Mouse (Mus musculus): Measurements from ENCODE around the gene Myzap.
"Not testable (repeated sequence)": the region's sequence is repeated elsewhere in the genome, so short reads cannot be mapped to it uniquely, and the experiment has no call there.

The Myzap gene

GRCm38 (mm10) chr9:71483872-71484271 is 108.3 kb downstream of the Myzap start:
- DNase-seq (ENCODE audit: low read depth, low spot score): not testable (repeated sequence)

- DNase-seq (ENCODE audit: low read depth, low spot score): no peak
Observed at GRCm38 (mm10) chr9:71480305-71480704, 111.9 kb downstream of the Myzap start.

- no peak for DNase-seq (ENCODE audit: low read depth, low spot score)
Observed at GRCm38 (mm10) chr9:71479413-71479812, 112.7 kb downstream of the Myzap start.

- DNase-seq (ENCODE audit: low read depth, low spot score): no peak
Observed at GRCm38 (mm10) chr9:71478596-71478995, 113.6 kb downstream of the Myzap start.

GRCm38 (mm10) chr9:71476601-71477000 is 115.6 kb downstream of the Myzap start:
- no peak for DNase-seq (ENCODE audit: low read depth, low spot score)

- no peak for DNase-seq (ENCODE audit: low read depth, low spot score)
Observed at GRCm38 (mm10) chr9:71475536-71475935, 116.6 kb downstream of the Myzap start.

- DNase-seq (ENCODE audit: low read depth, low spot score): no peak
Observed at GRCm38 (mm10) chr9:71467434-71467833, 124.7 kb downstream of the Myzap start.

GRCm38 (mm10) chr9:71466111-71466510 is 126.0 kb downstream of the Myzap start:
- no peak for DNase-seq (ENCODE audit: low read depth, low spot score)

GRCm38 (mm10) chr9:71463072-71463667 is 129.0 kb downstream of the Myzap start:
- no peak for DNase-seq (ENCODE audit: low read depth, low spot score)

- DNase-seq (ENCODE audit: low read depth, low spot score): no peak
Observed at GRCm38 (mm10) chr9:71456738-71457137, 135.4 kb downstream of the Myzap start.

Data from retina, adult 2 months (tissue).